Mouse (Mus musculus) lung, adult 2 months (tissue): ENCODE measurements around the gene Tle6.

Experiments
- CTCF ChIP-seq: fragments of 200-500 bp; IDR thresholded peaks from 2 replicates; pipeline ENCODE4 v1.5.1; 2011; ENCODE audit warnings: mild to moderate bottlenecking, low read length, control low read depth; ENCODE audit not compliant: insufficient read depth
- POLR2A ChIP-seq: fragments of 200-500 bp; IDR thresholded peaks from 2 replicates; pipeline ENCODE4 v1.6.1; 2011; ENCODE audit warnings: low read depth, mild to moderate bottlenecking, control low read depth, low read length, borderline replicate concordance; ENCODE audit errors: extremely low read depth

DNA sequence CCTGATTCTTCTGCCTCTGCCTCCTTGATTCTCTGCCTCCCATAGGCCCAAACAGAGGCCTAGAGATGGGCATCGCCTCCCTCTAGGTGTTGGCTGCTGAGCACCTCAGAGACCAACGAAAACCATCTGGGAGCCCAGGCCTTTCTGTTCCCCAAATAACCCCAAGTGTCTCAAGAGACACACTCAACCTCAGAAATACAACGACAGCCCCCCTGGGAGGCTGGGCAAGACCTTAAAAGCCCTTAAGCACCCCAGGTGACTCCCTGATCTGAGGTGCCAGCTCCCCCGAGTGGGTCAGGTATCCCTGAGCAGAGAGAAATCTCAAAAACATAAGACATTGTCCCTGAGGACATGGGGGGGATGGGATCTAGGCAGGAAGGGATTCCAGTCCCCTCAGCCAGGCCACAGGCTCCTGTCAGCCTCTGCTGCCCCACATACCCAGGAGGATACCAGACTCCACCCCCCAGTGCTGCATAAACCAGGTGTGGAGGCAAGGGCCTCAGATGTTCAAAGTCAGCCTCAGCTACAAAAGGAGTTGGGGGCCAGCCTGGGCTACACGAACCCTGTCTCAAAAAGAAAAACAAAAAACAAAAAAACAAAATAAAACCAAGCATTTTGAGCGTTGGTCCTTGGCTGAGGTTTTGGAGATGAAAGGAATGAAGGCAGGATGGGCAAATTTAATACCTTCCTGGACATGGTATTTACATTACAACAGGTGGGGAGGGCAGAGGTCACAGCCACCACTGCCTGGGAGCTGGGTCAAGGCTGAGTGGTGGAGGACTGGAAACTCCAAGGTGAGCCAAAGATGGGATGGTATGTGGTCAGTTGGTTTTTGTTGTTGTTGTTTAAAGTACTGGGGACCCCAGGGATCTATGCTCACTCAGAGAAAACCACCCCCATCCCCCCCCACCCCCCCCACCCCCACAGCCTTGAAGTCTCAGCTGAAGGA, 46.8 kb downstream of the Tle6 start:
- TF ChIP-seq CTCF (no peak), POLR2A (no peak)
